Mouse (Mus musculus) small intestine, adult 2 months (tissue): Measurements from ENCODE around the gene Asic4. TPM values are rescaled to one million over a fixed set of nuclear protein-coding genes. Genes with fewer than 3 reads are reported as not detected.

Experiments used
- H3K27ac ChIP-seq: fragments of 200-500 bp; 2 replicates; pipeline ENCODE4 v1.5.1; 2012; ENCODE audit warnings: low read depth, low read length, control low read depth, inconsistent platforms; ENCODE audit not compliant: insufficient read depth
- H3K27me3 ChIP-seq: fragments of 200-500 bp; 2 replicates; pipeline ENCODE4 v1.6.1; 2012; ENCODE audit warnings: mild to moderate bottlenecking, moderate library complexity, low read length, inconsistent platforms; ENCODE audit not compliant: control insufficient read depth, insufficient read depth
- H3K36me3 ChIP-seq: fragments of 200-500 bp; 2 replicates; pipeline ENCODE4 v1.6.1; 2012; ENCODE audit warnings: mild to moderate bottlenecking, low read length, control low read depth, inconsistent platforms; ENCODE audit not compliant: control insufficient read depth, insufficient read depth
- H3K4me1 ChIP-seq: fragments of 200-500 bp; 2 replicates; pipeline ENCODE4 v1.6.1; 2012; ENCODE audit warnings: low read length, inconsistent platforms, mixed read lengths; ENCODE audit not compliant: control insufficient read depth, insufficient read depth, insufficient read length
- H3K4me3 ChIP-seq: fragments of 200-500 bp; 2 replicates; pipeline ENCODE4 v1.5.1; 2012; ENCODE audit warnings: low read depth, mild to moderate bottlenecking, control low read depth, inconsistent platforms, low read length, moderate library complexity
- CTCF ChIP-seq: fragments of 200-500 bp; IDR thresholded peaks from 2 replicates; pipeline ENCODE4 v1.5.1; 2012; ENCODE audit warnings: low read depth, mild to moderate bottlenecking, control low read depth, inconsistent platforms, low read length, moderate library complexity, mixed read lengths; ENCODE audit not compliant: insufficient replicate concordance, insufficient read length; ENCODE audit errors: extremely low read depth
- POLR2A ChIP-seq: fragments of 200-500 bp; IDR thresholded peaks from 2 replicates; pipeline ENCODE4 v1.6.1; 2012; ENCODE audit warnings: low read depth, mild to moderate bottlenecking, control low read depth, inconsistent platforms, low read length, moderate library complexity
- WGBS: fragments of 180-500 bp; shearing (Covaris S2); methylation state at CpG from one replicate; pipeline ENCODE4 v1.1.7; 2018; 5-methylcytosine and 5-hydroxymethylcytosine counted together
- polyA plus RNA-seq: library from polyadenylated mRNA; depleted of rRNA; stranded (reverse); fragments of >200 nt; gene quantifications from 2 replicates; pipeline ENCODE4 v1.2.3, GENCODE M21; 2012

The Asic4 gene
- polyA plus RNA-seq, 1 experiment: 0.05 TPM

- H3K27ac ChIP-seq: no peak overlapping the region
- TF ChIP-seq POLR2A (no peak), CTCF (no peak)
- H3K4me3 ChIP-seq: no peak overlapping the region
- H3K4me1 ChIP-seq: peaks cover 6% of the 10 kb centered on the region
- H3K27me3 ChIP-seq: peaks cover 25% of the 10 kb centered on the region
- 76% methylated on average over 13 of the region's 13 CpGs for WGBS
- peaks cover 21% of the 10 kb centered on the region for H3K36me3 ChIP-seq
Measured at GRCm38 (mm10) chr1:75443247-75444024, 6.8 kb upstream of the Asic4 start.

GRCm38 (mm10) chr1:75444208-75444607, 6.0 kb upstream of the Asic4 start:
- no peak for TF ChIP-seq CTCF
- TF ChIP-seq POLR2A: no peak

GRCm38 (mm10) chr1:75445141-75445701, 5.0 kb upstream of the Asic4 start:
- no peak for TF ChIP-seq CTCF
- no peak for TF ChIP-seq POLR2A
- H3K4me1 ChIP-seq: peaks cover 6% of the 10 kb centered on the region
- peaks cover 19% of the 10 kb centered on the region for H3K36me3 ChIP-seq
- H3K27ac ChIP-seq: no peak overlapping the region
- peaks cover 41% of the 10 kb centered on the region for H3K27me3 ChIP-seq
- 11% methylated on average over 9 of the region's 9 CpGs for WGBS
- no peak overlapping the region for H3K4me3 ChIP-seq

More at GRCm38 (mm10) chr1:75444208-75444607, 6.0 kb upstream of the Asic4 start:
- 52% methylated on average over 3 of the region's 3 CpGs for WGBS
- Histone ChIP-seq H3K27ac (no peak overlapping the region), H3K27me3 (peaks cover 32% of the 10 kb centered on the region), H3K4me3 (no peak overlapping the region), H3K4me1 (peaks cover 6% of the 10 kb centered on the region), H3K36me3 (peaks cover 20% of the 10 kb centered on the region)

- peaks cover 49% of the 10 kb centered on the region for H3K27me3 ChIP-seq
- no peak overlapping the region for H3K27ac ChIP-seq
- no peak overlapping the region for H3K4me3 ChIP-seq
Measured at GRCm38 (mm10) chr1:75445751-75446611, 4.3 kb upstream of the Asic4 start.

GRCm38 (mm10) chr1:75446656-75447055, 3.6 kb upstream of the Asic4 start:
- peaks cover 54% of the 10 kb centered on the region for H3K27me3 ChIP-seq
- 5% methylated on average over 20 of the region's 20 CpGs for WGBS
- no peak overlapping the region for H3K4me3 ChIP-seq

More at GRCm38 (mm10) chr1:75445751-75446611, 4.3 kb upstream of the Asic4 start:
- under 1% methylated on average over 22 of the region's 22 CpGs for WGBS
- Histone ChIP-seq H3K36me3 (peaks cover 14% of the 10 kb centered on the region), H3K4me1 (peaks cover 8% of the 10 kb centered on the region)
- peak; percentile 89 for TF ChIP-seq CTCF
- TF ChIP-seq POLR2A: no peak

GRCm38 (mm10) chr1:75447265-75448051, 2.8 kb upstream of the Asic4 start:
- no peak overlapping the region for H3K27ac ChIP-seq

More at GRCm38 (mm10) chr1:75446656-75447055, 3.6 kb upstream of the Asic4 start:
- TF ChIP-seq POLR2A (no peak), CTCF (no peak)
- H3K4me1 ChIP-seq: peaks cover 8% of the 10 kb centered on the region
- no peak overlapping the region for H3K27ac ChIP-seq
- peaks cover 9% of the 10 kb centered on the region for H3K36me3 ChIP-seq

More at GRCm38 (mm10) chr1:75447265-75448051, 2.8 kb upstream of the Asic4 start:
- H3K4me1 ChIP-seq: peaks cover 8% of the 10 kb centered on the region
- 4% methylated on average over 10 of the region's 10 CpGs for WGBS
- TF ChIP-seq POLR2A: no peak
- no peak for TF ChIP-seq CTCF
- H3K27me3 ChIP-seq: peaks cover 54% of the 10 kb centered on the region
- peaks cover 2% of the 10 kb centered on the region for H3K36me3 ChIP-seq
- H3K4me3 ChIP-seq: peak overlapping the region; percentile 47
